Mouse (Mus musculus) WW6 (cell line): ENCODE data around the gene Isyna1.

Source experiments
- DNase-seq: peaks from one replicate; pipeline ENCODE4 v3.0.0-alpha.2; 2013; ENCODE audit warnings: low read depth, low spot score

Isyna1 gene

DNA sequence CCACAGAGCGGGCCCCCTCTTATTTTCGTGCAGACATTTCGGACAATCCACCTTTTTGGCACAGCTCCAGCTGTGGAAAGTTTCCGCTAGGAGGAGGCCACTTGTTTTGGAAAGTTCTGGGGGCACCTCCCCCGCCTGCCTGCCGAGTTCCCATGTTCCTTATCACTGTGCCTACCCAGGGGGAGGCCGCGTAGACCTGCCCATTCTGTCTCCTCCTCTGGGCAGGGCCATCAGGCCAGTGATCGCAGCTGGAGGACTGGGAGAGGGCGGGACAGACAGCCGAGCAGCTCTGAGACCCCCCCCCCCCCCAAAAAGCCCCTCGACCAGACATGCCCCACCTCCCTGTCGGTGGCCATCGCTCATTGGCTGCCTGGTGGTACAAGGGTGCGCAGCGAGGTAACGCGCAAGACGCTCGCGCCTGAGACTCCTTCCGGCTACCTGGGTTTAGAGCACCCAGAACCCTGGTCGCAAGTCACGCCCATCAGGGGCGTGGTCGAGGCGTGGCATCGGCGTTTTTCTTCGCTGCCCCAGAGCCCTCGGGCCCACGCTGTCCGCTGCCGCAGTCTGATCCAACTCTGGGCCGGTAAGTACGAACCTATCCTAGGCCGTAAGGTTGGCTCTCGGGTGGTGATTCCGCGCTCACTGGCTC, at the start of gene Isyna1:
TSS of gene Isyna1 (plus strand) at position 413 of the 649 bp plus-strand sequence.
- DNase-seq, result peak; percentile 93

GRCm38 (mm10) chr8:70546412-70546811, 47.8 kb upstream of the Isyna1 start:
- no peak for DNase-seq

GRCm38 (mm10) chr8:70547762-70548161, 46.4 kb upstream of the Isyna1 start:
- no peak for DNase-seq

- no peak for DNase-seq
Observed at GRCm38 (mm10) chr8:70549412-70550184, 44.6 kb upstream of the Isyna1 start.

GRCm38 (mm10) chr8:70551558-70552161, 42.5 kb upstream of the Isyna1 start:
- no peak for DNase-seq

GRCm38 (mm10) chr8:70552836-70553235, 41.3 kb upstream of the Isyna1 start:
- no peak for DNase-seq

DNA sequence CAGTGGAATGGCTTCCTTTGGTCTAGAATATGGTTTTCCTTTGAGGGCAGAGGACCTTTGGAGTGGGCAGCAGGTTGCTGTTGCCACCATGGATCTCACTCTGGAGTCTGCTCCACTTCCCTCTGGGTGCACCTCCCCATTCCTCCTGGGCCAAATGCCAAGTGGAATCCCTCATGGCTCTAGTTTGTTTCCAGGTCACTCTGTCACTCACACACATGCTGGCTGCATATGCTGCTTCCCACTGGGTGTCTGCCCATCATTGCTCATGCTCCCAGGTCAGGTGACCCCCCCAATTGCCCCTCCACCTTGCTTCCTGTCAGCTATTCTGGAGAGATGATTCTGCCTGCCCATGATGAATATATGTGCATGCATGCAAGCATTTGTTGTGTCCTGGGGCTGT, 40.4 kb upstream of the Isyna1 start:
- DNase-seq, result no peak

- no peak for DNase-seq
Observed at GRCm38 (mm10) chr8:70555079-70555747, 39.0 kb upstream of the Isyna1 start.

GRCm38 (mm10) chr8:70558334-70558733, 35.8 kb upstream of the Isyna1 start:
- DNase-seq, result no peak

DNA sequence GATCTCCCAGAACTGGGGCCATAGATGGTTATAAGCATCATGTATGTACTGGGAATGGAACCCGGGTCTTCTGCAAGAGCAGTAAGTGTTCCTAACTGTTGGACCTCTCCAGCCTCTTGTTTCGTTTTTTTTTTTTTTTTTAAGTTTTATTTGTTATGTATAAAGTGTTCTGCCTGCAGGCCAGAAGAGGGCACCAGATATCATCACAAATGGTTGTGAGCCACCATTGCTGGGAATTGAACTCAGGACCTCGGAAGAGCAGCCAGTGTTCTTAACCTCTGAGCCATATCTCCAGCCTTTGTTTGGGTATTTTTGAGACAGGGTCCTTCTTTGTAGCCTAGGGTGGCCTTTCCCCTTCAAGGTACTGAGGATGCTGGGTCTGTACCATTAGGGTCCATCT, 35.2 kb upstream of the Isyna1 start:
- no peak for DNase-seq

- no peak for DNase-seq
Observed at GRCm38 (mm10) chr8:70560096-70560495, 34.1 kb upstream of the Isyna1 start.

- no peak for DNase-seq
Observed at GRCm38 (mm10) chr8:70560564-70560963, 33.6 kb upstream of the Isyna1 start.

DNA sequence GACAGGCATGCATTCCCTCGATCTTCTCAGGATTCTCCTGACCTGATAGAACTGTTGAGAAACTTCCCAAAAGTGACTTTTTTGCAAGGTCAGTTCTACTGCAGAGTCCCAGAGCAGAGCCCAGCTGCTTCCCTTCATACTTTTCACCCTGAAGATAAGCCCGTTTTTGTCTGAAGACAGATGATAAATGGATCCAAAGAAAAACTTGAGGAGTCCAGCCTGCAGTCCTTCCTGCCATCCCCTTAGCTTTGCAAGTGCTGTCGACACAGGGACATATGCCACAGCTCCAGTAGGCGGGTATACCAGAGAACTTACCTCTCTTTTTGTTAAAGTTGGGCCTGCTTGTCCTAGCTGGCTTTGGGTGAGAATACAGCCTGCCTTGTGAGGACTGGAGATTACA, 32.8 kb upstream of the Isyna1 start:
- DNase-seq, result no peak

- no peak for DNase-seq
Observed at GRCm38 (mm10) chr8:70561809-70562535, 32.2 kb upstream of the Isyna1 start.

- DNase-seq, result no peak
Observed at GRCm38 (mm10) chr8:70562802-70563201, 31.4 kb upstream of the Isyna1 start.

- DNase-seq, result no peak
Observed at GRCm38 (mm10) chr8:70563763-70564387, 30.3 kb upstream of the Isyna1 start.

GRCm38 (mm10) chr8:70564696-70565235, 29.4 kb upstream of the Isyna1 start:
- DNase-seq, result no peak

DNA sequence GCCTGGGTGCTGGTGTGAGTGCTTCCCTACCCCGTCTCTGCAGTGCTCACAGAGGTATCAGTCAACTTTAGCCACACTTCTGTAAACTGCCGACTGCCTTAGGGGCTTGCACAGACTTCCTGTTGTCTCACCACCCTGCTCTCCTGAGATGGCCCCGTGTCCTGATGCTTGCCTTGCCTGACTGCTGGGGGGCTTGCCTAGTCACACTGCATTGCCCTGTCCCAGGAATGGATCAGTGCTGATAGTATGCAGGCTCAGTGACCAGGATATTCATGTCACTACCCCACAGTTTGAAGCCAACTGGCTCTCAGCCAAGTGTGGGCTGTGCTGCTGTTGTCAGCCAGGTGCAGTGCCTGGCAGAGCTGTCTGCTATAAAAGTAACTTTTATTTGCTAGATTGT, 28.6 kb upstream of the Isyna1 start:
- no peak for DNase-seq

DNA sequence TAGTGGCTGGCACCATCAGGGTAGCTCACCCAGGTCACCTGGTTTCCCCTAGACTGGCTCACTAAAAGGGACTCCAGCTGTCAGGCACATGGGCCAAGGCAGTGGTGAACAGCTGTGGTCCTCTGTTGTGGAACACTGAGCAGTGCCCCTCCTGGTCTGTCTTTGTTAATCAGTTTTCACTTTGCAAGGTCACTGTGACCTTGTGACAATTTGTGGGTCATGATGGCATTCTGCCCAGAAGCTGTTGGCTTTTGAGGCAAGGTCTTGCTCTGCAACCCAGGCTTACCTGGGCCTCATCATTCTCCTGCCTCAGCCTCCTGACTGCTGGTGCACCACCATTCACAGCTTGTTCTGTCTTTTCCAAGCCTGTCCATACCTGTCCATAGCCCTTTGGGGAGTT, 23.8 kb upstream of the Isyna1 start:
- no peak for DNase-seq

DNA sequence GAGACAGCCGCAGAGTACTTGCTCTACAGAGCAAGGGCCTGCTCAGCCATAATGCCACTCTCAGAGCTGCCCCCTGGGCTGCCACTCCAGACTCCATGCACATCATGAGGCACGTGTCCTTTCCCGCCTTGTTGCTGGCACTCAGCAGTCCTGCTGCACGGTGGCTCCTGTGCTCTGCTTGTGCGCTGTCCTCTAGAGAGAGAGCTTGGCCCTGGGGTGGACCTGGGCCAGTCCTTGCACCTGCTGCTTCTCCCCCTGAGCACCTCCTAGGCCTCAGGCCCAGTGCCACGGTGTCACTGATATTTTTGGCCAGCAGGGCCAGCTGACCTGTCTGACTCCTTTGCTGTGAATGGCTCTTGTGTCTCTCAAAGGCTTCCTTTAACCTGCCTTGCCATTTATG, 23.2 kb upstream of the Isyna1 start:
- no peak for DNase-seq

GRCm38 (mm10) chr8:70574302-70574701, 19.9 kb upstream of the Isyna1 start:
- no peak for DNase-seq
